Mouse (Mus musculus) T-cell, adult 2 months (primary cell): ENCODE measurements around the gene Fbxo48.

Source experiments
- DNase-seq: peaks from one replicate; pipeline ENCODE4 v3.0.0; 2022; ENCODE audit warnings: low spot score

Fbxo48 gene

GRCm38 (mm10) chr11:16972027-16972426 is 20.9 kb downstream of the Fbxo48 start:
- DNase-seq, result no peak

DNA sequence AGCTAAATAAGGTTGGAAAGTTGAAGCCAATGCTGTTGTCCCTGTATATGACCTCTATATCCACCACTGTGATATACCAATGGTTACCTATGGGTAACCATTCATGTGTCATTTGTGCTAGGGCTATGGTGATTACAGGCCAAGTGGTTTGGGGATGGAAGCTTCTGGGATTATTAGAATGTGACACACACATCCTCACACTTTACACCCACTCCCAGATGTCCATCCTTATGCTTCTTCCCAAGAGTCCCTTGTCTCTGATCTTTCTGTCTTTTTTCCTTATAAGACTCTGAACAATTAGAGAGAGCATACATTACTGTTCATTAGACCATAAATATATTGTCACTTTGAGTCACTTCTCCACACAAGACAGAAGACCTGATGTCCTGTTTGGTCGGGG is 21.9 kb downstream of the Fbxo48 start:
- no peak for DNase-seq

- no peak for DNase-seq
Observed at GRCm38 (mm10) chr11:16976937-16977336, 25.8 kb downstream of the Fbxo48 start.

GRCm38 (mm10) chr11:16977611-16978010 is 26.4 kb downstream of the Fbxo48 start:
- no peak for DNase-seq

- DNase-seq, result no peak
Observed at GRCm38 (mm10) chr11:16978161-16978707, 27.1 kb downstream of the Fbxo48 start.

GRCm38 (mm10) chr11:16986550-16987187 is 35.5 kb downstream of the Fbxo48 start:
- no peak for DNase-seq

DNA sequence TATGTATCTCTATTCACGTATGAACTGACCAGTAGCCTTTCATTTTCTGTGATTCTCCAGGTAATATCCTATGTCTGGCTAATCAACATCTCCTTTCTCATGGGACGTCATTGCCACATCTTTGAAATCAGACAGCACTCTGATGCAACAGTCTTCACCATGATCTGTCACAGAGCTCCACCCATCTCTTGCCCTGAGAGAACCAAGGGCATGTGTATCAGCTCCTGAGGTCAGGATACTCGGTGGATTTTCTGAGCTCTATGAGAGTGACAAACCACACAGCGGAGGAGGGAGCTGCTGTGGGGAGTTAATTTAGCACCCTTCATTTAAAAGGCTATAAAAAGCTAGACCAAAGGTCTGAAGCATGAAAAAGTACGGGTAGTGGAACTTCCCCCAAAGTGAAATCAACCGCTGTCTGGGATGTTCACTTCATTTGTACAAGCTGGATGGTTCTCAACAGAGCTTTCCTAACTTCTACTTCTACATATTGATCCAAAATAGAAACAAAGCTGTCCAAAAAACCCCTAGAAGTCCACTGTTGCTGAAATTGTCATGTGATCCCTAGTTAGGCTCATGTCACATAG is 36.7 kb downstream of the Fbxo48 start:
- no peak for DNase-seq

- no peak for DNase-seq
Observed at GRCm38 (mm10) chr11:16989885-16990284, 38.7 kb downstream of the Fbxo48 start.

- DNase-seq, result no peak
Observed at GRCm38 (mm10) chr11:16992880-16993279, 41.7 kb downstream of the Fbxo48 start.

DNA sequence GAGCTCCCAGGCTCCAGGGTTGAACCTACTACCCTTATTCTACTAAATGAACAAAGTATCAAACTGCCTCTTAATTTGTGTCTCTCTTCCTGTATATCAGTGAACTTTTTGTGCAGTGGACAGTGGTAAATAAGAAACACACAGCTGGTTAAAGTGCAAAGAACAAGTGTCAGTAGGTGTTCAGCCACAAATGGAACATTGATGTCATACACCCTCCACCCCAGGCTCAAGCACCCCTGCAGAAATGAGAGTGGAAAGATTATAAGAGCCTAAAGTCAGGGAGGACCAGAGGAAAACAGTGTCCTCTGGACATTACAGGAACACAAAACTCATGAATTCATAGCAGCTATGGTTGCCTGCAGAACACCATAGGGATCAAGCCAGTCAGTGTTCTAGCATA is 45.6 kb downstream of the Fbxo48 start:
- no peak for DNase-seq

DNA sequence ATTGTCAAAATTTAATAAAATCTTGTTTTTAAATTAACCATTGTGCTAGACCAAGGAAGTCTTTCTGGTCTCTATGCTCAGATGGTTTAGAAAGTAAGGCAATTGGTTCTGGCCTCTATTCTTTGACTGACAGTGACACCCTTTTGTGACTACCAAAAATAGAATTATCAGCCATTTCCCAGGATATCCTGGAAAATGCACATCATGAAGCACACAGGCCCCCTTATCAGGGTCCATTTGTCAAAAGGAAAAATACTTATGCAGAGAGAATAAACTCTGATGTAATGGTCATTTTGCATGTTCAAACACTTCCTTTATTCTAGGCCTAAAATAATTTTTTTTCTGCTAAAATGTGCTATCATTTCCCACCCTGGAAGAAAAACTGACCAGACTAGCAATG is 46.3 kb downstream of the Fbxo48 start:
- no peak for DNase-seq

DNA sequence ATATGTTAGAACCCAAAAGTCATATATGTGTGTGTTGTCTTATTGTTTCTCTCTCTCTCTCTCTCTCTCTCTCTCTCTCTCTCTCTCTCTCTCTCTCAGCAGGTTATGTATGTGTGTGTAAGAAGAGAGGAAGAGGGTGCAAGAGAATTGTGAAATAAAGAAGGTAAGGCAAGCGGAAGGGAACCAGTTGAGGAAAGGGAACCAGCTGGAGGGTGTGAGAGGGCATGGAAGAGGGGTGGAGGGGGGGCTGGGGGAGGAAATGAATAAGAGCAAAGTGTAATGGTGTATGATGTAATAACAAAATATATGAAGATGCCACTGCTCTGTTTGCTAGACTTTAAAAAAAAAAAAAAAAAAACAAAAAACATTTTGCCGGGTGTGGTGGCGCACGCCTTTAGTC is 48.2 kb downstream of the Fbxo48 start:
- DNase-seq, result no peak

DNA sequence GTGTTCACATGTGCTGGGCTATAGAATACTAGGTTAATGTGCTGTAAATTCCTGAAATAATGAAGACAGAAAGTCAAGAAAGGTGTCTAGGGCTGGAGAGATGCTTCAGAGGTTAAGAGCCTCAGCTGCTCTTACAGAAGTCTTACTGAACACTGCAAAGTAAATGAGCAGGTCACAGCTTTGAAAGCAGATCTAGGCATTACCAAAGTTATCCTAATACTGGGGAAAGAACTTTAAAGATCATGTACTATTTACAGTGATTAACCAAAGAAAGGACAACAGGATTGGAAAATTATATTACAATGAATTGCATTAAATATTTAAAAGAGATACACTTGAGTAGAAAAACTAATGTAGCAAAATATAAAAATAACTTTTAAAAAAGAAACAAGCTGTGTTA is 48.8 kb downstream of the Fbxo48 start:
- DNase-seq, result no peak

DNA sequence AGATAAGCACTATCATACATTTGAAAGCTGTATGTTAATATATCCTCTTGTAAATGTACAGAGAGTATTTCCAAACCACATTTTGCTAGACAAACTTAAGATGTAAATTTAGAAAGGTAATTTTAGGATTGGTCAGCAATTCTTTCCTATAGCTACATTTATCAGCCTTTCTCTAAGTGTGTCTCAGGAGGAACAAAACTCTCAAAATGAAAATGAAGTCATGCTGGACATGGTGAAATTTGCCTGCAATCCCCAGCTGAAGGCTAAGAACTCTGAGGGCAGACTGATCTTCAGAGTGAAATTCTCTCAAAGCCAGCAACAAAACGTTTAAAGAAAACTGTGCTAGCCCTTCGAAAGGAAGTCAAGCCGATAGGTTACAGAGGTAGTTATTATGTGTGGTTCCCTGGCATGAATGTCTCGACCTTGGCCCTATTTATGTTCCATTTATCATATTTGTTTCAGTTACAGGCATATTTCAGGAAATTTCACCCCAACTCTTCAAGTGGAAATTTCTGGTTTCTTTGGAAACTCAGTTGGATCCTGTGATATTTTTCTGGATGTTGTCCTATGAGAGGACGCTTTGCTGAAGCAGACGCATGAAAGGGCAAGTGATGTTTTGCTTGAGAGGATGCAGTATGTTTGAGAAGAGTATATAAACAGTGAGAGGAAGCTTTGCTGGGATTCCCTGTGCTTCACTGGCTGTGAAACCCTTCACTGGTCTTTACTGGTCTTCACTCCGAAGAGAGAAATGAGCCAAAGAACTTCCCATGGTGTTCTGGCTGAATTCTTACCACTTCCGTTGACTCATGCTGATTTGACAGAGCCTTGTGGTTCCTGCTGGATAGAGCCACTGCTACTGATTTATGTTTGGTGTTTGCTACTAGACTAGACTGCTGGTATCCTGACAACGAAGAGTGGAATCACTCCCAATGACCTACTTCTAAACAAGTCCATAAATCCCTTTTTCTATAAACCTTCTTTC is 49.5 kb downstream of the Fbxo48 start:
- DNase-seq, result no peak

- DNase-seq, result no peak
Observed at GRCm38 (mm10) chr11:17002739-17003373, 51.7 kb downstream of the Fbxo48 start.

DNA sequence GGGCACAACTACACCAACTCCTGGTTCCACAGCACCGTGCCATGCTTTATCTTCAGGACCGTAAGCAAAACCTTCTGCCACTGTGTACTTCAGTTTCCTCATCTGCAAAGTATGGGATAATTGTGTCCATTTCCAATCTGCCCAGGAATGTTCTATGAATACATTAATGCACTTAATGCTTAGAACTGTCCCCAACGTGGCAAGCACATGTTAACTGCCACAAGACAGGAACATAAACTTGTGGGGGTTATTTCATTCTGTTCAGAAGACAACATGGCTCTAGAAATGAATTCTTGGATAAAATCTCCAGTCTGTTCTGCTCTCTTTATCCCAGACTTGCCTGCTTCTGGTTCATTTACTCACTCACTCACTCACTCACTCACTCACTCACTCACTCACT is 52.6 kb downstream of the Fbxo48 start:
- DNase-seq, result no peak
